Mouse (Mus musculus): ENCODE results near the gene Aldh1a1.

GRCm38 (mm10) chr19:20576984-20577383, 84.5 kb downstream of the Aldh1a1 start:
- no peak for TF ChIP-seq EP300 (IDR thresholded peaks at IDR 0.05; ENCODE audit: low read length)
- no peak for TF ChIP-seq BHLHE40 (IDR thresholded peaks at IDR 0.05; ENCODE audit: low read depth, low read length)
- no peak for TF ChIP-seq MAX (IDR thresholded peaks at IDR 0.05; ENCODE audit: low read length)
- TF ChIP-seq MYC (IDR thresholded peaks at IDR 0.05; ENCODE audit: low read depth, low read length) = no peak
- no peak for TF ChIP-seq SIN3A (IDR thresholded peaks at IDR 0.05; ENCODE audit: low read length)

All from CH12.LX (cell line).